Mouse (Mus musculus) adrenal gland, postnatal 4 days (tissue): ENCODE measurements around the gene Ywhah. TPM values are rescaled to one million over a fixed set of nuclear protein-coding genes. Genes with fewer than 3 reads are reported as not detected.
A peak's percentile ranks its signal among the peaks of the same experiment; 100 is the strongest.

Experiments used
- DNase-seq, 2 experiments: peaks; one replicate each; pipeline ENCODE4 v3.0.0; 2021 to 2022; ENCODE audit warnings: low spot score in 2 of 2, mixed read lengths in 2 of 2
- long read RNA-seq, 2 experiments: library from polyadenylated mRNA; stranded (forward); transcript quantifications; one replicate each; pipeline ENCODE4 v2.0.0; 2021
- total RNA-seq, 2 experiments: library from RNA; stranded (reverse); gene quantifications; 2 replicates each; pipeline ENCODE4 v1.2.3; 2021

Gene Ywhah
- 100 to 1,000 TPM; 148 to 195 TPM for total RNA-seq
- long read RNA-seq, experiment 1, transcript Ywhah-201 (2 exons, 1,764 nt) = major isoform, 213 of 222 reads
- long read RNA-seq, experiment 1, partial matches to known transcripts = 7 of 222 reads
- long read RNA-seq, experiment 1, other reads (novel, unspliced or antisense) = 1 of 222 reads
- long read RNA-seq, experiment 2, transcript Ywhah-201 (2 exons, 1,764 nt) = major isoform, 379 of 391 reads
- long read RNA-seq, experiment 2, partial matches to known transcripts = 0 of 391 reads
- long read RNA-seq, experiment 2, other reads (novel, unspliced or antisense) = 11 of 391 reads

DNA sequence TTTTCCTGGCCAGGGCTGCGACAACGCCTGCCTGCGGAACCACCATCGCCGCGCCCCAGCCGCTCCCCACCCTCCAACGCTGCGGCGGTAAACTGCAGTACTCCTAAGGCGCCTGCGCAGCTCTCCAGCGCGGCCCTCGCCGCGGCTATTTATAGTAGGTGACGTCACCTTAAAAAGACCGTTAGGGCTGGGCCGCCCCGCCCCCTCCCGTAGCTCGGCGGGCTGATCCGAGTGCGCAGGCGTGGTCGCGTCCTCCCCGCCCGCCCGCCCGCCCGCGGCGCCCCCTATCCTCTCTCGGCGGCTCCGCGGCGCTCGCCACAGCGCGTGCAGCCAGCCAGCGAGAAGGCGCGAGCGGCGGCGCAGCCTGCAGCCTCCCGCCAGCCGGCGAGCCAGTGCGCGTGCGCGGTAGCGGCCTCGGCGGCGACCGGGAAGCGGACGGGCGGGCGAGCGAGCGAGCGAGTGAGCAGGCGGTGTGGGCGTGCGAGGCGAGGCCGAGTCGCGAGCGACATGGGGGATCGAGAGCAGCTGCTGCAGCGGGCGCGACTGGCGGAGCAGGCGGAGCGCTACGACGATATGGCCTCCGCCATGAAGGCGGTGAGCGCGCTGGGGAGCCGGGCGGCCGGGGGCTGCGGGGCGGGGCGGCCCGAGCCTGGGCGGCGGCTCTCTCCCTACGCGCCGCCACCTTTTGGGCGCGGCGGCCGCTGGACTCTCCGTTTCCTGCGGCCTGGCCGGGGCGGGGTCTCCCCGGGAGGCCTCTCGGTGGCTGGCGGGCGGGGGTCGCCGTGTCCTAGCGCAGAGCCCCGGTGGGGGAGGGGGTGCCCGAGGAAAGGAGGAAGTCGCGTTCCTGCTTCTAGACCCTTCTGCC is at the start of gene Ywhah:
Ywhah (plus strand) TSS at position 256 of the 865 bp plus-strand sequence.
- peak; percentile 91 to 94 for DNase-seq

DNA sequence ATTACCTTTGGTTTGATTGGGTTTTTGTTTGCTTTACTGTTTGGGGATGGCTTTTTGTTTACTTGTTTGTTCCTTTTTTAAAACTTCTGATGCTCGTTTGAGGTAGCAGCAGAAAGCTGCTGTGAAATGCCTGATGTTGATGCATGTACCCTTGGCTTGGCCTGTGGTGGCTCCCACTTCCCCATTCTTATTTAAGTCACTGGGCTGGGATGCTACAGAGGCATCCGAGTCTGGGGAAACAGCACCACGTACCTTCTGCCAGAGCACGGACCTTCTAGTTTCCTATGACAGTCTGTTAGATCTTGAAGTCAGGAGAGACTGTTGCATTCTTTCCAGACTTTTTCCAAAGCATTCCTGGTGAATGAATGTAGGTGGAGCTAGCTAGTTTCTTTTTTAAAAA is 42.1 kb upstream of the Ywhah start:
- no peak for DNase-seq

DNA sequence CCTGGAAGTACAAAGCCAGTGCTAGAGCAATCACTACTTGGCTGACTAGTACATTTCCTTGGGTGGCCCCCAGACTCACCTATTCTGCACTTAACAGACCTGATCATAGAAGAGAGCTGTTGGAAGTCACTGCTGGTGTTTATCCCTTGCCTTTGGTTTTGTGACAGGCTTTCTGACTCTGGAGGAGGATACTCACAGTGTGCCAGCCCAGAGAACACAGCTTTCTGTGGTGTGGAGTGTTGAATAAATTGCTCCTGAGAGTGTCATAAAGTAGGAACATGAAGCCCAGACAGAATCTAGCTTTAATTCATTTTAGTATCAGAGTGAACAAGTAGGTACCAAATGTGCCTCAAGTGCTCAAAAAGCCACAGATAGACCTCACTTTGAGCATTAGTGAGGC is 41.4 kb upstream of the Ywhah start:
- DNase-seq = no peak

DNA sequence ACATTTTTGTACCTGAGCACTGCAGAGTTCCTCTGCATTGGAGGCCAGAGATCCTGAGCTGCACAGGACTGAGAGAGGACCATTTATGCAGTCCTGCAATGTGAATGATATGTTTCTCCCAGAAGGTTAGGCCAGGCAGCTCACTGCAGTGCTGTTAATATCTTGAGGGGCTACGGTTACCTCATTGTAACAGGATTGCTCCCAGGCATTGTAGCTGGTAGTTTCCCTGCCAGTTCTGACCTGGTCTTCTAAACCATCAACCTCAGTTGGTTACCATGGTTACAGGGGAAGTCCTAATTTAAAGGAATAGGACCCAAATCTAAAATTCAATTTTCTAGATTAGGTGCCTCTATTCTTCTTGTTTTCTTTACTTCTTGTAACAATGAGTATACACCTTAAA is 33.2 kb upstream of the Ywhah start:
- DNase-seq = no peak

DNA sequence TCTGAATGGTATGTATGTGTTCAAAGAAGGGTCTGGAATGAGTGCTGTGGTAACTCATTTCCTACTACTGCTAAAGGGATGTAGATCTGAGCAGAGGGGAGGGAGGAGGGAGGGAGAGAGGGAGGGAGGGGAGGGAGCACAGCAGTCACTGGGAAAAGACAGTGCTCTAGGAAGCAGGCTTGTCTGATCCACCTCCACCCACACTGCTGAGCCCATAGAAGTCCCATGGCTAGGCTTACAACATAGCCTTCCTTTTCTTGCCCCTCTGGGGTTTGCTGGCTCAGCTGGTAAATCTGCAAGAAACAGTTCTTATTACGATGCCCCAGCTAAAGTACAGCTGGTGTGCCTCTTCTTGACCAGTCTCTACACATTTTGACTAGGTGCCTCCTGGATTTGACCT is 30.7 kb upstream of the Ywhah start:
- DNase-seq = no peak

DNA sequence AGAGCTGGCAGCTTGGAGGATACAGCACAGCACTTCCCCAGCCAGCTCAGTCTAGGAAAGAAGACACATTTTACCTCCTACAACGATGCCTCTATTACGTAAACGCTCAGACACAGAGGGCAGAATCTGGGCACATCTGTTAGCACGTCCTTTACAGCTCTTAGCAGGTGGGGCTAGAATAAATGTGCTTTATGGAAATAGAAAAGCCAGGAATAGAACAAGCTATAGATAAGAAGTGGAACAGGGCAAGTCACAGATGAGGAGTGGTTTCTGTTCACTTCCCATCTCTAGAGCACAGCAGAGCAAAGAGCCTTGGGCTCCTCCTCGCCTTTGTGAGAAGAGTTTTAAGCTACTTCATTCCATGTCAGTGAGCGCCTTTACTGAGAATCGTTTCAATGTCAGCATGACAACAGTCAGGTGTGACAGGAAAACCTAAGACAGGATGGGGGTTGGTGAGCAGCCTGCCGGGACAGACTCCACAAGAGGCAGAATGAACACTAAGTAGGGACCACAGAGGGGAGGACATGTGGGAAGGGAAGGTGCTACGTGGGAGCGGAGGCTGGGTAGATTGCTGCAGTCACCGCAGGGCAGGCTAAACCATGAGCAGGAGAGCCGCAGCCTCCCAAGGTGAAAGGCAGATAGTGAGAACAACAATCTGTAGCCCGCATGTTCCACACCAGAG is 28.5 kb upstream of the Ywhah start:
- DNase-seq = no peak

DNA sequence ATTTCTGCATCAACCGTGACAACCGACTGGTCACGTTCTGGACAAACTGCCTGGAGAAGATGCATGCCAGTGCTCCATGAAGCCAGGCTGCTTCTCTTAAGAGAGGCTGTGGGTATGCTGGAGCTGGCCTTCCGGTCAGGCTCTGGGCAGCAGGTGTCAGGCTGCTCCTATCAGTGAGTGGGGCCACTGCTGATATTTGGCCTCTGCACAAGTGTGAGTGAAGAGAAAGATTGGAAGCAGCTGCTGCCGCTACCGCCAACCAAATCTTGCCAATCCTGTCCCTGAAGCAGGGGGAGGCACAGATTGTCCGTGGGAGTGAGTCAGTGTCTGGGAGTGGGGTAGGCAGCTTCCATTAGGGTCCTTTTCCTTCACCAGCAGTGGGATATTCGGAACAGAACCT is 27.5 kb upstream of the Ywhah start:
- no peak for DNase-seq

DNA sequence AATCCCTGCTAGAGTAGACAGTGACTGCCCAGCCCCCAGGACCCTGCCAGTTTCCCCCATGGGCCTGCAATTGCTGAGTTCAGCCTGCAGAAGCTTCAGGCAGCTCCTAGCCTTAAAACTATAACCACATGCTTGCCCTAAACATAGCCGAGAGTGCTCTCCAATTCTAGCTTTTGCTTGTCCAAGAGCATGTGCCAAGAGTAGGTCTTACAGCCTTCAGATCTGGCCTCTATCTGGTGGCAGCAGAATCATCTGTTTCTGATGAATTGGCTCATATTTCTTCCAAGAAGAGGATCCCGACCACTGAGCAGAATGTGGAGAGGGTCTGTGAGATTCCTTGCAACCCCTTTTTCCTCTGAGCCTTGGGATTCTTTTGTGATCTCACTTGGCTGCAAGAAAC is 24.1 kb upstream of the Ywhah start:
- DNase-seq = no peak

DNA sequence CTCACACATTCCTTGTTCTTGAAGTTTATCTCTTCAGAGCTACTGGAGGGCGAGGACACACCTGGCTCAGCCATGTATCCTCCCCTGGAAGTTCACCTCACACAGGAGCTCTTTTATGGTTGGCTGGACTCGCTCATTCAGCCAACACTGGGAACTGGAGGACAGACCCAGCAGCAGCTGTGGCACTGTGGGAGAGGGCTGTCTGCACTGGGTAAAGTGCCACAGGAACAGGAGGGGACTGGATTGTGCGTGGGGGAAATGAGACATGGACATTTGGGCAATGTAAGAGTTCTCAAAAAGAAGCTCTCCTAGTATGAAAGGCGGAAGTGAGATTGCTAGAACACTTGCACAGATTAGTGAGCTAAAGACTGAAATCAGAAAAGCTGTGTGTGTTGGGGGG is 22.9 kb upstream of the Ywhah start:
- DNase-seq = no peak

DNA sequence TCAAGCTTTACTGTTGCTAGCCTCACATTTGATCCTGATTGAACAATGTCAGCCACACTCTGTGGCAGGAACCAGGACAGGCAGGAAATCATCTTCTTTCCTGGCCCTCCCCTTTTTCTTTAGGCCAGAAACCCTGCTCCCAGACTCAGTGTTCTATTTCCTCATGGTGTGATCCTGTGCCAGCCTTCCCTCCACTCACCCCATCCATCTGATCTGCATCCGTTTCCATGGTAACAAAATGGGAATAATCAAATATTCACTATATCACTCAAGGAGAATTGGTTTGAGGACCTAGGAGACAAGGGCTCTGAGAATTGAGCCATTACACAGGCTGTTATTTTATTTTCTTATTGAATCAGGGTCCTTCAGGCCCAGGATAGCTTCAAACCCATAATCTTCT is 22.1 kb upstream of the Ywhah start:
- DNase-seq = no peak

DNA sequence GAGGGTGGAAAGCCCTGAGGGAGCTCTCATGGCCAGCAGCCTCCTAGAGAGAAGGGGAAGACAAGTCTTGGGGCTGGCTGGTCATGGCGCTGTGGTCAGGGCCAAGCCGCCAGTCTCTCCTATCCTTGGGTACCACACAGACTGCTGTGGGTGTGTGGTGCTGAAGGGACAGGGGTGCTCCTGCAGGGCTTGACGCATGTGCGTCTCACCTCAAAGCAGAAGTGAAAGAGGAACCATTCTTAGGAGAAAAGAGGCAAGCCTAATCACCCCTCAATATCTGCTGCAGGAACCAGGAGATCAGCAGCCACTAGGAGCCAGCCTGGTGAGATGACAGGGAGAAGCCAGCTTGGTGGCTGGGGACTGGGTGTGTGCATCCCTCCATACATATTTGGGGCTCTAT is 20.9 kb upstream of the Ywhah start:
- no peak for DNase-seq

DNA sequence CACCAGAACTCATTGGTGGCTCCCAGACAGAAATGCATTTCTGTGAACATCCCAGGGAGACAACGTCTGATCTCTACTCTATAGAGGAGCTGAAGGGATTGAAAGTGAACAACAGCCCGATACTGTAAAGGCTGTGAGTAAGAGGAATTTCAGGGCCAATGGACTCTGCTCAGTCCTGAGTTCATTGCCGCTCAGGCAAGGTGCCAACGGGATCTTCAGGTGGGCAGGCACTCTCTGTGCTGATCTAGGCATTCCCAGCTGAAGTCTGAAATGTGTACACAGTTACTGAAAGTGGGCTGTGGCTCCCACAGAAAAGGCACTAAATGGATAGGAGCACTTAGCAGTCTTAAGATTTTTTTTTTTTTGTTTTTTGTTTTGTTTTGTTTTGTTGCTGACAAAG is 19.8 kb upstream of the Ywhah start:
- no peak for DNase-seq

DNA sequence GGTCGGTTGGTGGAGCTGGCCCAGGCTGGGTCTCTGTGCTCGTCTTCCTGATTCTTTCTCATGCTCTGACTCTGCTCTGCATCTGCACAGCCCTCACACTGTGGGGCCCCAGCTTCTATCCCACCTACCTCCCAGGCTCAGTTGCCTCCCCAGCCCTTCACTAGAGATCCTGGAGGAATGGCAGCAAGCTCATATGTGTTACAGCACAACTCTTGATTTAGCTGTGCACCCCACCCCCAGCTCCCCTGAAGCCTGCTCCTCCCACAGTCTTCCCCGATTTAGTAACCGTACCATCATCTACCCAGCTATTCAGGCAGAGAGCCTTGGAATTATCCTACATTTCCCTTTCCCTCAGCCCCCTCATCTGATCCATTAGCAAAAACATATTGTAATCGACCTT is 17.5 kb upstream of the Ywhah start:
- no peak for DNase-seq

DNA sequence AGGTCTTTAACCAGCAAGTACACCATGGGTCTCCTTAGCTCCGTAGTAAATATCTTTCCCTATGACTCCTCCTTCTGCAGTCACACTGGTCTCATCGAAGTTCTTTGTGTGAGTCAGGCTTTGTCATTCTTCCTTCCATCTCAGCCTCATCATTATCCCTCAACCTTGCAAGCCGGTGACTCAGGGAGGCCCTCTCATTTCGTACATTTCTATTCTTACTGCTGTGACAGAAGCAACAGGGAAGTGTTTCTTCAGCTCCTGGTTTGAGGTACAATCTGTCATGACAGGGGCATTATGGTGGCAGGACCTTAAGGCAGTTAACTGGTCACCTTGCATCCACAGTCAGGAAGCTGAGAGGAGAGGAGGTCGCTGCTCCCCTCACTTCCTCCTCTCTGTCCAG is 15.8 kb upstream of the Ywhah start:
- no peak for DNase-seq

DNA sequence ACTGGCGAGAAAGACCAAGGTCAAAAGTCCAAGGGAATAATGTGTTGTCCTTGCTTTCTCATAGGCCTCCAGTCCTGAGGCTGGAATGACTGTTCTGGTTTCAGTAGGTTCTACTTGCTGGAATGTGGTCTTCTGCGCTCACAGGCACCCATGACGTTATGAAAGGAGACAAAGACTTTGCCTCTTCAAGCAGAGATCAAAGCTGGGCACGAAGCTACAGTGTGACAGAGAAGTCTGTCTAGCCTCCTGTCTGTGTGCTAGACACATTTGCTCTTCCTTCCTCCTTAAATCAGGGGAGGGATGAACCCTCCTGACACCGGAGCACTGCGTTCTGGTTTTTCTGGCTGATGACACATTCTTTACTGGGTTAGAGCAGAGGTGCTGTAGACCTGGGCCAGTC is 15.1 kb upstream of the Ywhah start:
- DNase-seq = no peak

DNA sequence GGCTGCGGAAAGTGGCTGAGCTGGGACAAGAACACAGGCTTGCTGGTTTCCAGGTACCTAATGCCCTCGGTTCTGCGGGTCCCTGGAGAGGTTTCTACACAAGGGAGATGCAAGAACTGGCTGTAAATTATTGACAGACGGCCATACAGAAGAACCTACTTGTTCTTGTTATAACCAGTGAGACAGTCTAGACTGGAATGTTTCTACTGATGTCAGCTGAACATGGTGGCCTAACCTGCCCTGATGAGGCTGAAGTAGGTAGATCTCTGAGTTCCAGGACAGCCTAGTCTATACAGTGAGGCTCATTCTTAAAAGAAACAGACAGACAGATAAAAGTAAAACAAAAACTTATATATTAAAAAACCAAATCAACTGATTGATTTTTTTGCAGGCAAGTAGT is 14.5 kb upstream of the Ywhah start:
- no peak for DNase-seq

DNA sequence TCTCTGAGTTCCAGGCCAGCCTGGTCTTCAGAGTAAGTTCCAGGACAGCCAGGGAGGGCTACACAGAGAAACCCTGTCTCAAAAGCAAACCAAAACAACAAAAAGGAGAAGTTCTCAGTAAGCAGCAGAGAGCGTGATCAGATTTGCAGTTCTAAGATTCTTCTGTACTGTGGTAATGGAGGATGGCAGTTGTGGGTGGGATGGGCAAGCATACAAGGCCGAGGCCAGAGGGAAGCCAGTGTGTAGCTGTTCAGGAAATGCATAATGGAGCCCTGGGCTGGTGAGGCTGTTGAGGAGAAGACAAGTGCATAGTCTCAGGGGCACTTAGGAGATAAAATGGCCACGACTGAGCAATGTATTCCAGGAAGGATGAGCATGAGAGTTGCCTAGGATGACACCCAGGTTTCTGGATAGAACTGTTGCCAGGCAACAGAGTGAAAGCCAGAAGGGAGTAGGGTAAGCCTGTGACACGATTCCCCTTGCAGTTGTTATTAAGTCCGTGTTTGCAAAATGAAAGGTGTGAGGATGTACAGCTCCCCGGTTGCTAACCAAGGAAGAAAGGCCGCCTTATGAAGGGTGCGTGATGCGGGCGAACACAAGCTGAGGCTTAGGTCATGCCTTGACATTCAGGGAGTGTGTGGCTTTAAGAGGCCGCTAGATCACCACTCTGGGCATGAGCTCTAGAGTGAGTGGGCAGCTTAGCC is 13.0 kb upstream of the Ywhah start:
- no peak for DNase-seq

DNA sequence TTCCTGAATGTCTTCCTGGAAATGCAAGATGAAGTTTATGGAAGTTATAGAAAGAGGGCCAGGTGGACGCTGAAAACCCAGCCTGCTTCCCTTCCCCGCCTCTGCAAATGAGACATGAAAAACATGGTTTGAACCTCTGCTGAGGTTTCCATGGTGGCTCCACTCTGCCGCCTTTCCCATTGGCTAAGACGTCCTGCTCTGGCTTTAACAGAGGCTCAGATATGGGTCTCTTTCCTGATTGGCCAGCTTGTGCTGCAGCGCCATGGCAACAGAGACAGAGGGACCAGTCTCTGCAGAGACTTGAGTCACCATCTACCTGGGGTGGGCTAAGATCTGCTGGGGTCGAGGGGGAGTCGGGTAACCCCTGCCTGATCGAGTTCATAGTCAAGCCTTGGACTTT is 11.9 kb upstream of the Ywhah start:
- no peak for DNase-seq

DNA sequence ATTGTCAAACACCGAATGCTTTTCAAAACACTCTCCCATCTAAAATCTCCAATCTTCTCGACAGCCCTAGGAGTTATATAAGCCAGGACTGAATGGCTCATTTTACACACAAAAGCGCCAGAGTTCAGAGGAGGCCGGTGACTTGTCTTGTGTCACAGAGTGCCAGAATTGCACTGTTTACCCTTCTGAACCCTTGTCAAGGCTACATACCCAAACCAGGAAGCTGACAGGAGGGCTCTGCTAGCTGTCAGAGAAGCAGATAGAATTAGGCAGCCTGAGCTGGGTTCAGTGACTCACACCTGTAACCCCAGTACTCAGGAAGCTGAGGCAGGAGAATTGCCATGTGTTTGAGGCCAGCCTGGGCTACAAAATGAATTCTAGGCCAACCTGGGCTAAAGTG is 11.2 kb upstream of the Ywhah start:
- DNase-seq = no peak

DNA sequence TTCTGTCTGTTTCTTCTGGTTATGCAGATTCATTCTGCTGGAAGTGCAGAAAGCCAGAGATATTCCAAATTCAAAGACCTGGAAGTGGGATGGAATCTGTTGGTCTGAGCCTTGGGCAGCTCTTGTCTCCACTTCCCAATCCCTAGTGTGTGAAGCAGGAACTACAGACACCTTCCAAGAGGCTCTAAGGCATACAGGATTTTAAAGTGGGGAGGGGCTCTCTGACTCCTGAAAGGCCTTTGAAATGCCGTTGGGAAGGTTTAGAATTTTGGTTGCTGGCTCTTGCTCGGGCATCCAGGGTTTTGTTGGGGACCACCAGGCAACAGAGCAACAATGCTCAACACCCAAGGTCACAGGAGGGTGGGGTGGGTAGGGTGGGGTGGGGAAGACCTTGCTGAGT is 9.3 kb upstream of the Ywhah start:
- no peak for DNase-seq
